9 mouse cellular contexts compared by ENCODE assay signal in genomic region chr4:126734700-126735381, GRCm38 (mm10). TPM values are rescaled to one million over a fixed set of nuclear protein-coding genes. Genes with fewer than 3 reads are reported as not detected.
DNase-seq lines count a peak whose midpoint lies in the region; ATAC-seq lines count a peak whose summit lies in the region.
"Had no signal": no experiment of that assay in that cellular context is flagged by ENCODE, and none has a peak within 500 bp of the region (broad histone marks: within the 10 kb centered on the region; RNA-seq: fewer than 3 reads in every experiment).

No protein-coding gene starts in this region.

- H3K9me3 ChIP-seq in heart, embryonic 13.5 days: no peaks in the 10 kb centered on the region
- H3K9me3 ChIP-seq in hindbrain, embryonic 13.5 days: no peaks in the 10 kb centered on the region
- no peaks in the 10 kb centered on the region for H3K9me3 ChIP-seq in midbrain, embryonic 10.5 days (replicated peaks)

- WGBS in heart, embryonic 13.5 days: 2% methylated on average over 51 of the region's 51 CpGs
- WGBS in hindbrain, embryonic 13.5 days: 2% methylated on average over 51 of the region's 51 CpGs
- 3% methylated on average over 51 of the region's 51 CpGs for WGBS in midbrain, embryonic 10.5 days

- no peak overlapping the region for H3K27ac ChIP-seq in heart, embryonic 13.5 days (replicated peaks)
- no peak overlapping the region for H3K27ac ChIP-seq in hindbrain, embryonic 13.5 days
- H3K27ac ChIP-seq in midbrain, embryonic 10.5 days (replicated peaks): peak overlapping the region; percentile 52

- DNase-seq in heart, postnatal 10 days: no peak
- peak; percentile 61 for DNase-seq in ZHBTc4 (ENCODE audit: low read depth, low spot score)
- peak; percentile 47 for DNase-seq in midbrain, embryonic 10.5 days (ENCODE audit: low spot score)
- DNase-seq in layer of hippocampus, adult 11-12 months (ENCODE audit: low spot score): no peak
- DNase-seq in layer of hippocampus, adult 18-20 months (ENCODE audit: low spot score in 2 of 2): no peak
- DNase-seq in layer of hippocampus, adult 9-11 months: no peak
- DNase-seq: gastrocnemius, postnatal 36 days had no signal

- H3K4me1 ChIP-seq in heart, embryonic 13.5 days: peaks cover 31% of the 10 kb centered on the region
- peaks cover 31% of the 10 kb centered on the region for H3K4me1 ChIP-seq in hindbrain, embryonic 13.5 days (replicated peaks)
- peaks cover 33% of the 10 kb centered on the region for H3K4me1 ChIP-seq in midbrain, embryonic 10.5 days

- peak overlapping the region; percentile 65 for H3K9ac ChIP-seq in heart, embryonic 13.5 days
- H3K9ac ChIP-seq in hindbrain, embryonic 13.5 days: 0 out of 2 replicates have a peak overlapping the region, but pooled peaks have one; percentile 49

- no peaks in the 10 kb centered on the region for H3K36me3 ChIP-seq in heart, embryonic 13.5 days
- H3K36me3 ChIP-seq in hindbrain, embryonic 13.5 days: no peaks in the 10 kb centered on the region
- no peaks in the 10 kb centered on the region for H3K36me3 ChIP-seq in midbrain, embryonic 10.5 days

- intact Hi-C loops in heart, postnatal 10 days (cut with DNase I): no loop called here

- H3K4me2 ChIP-seq in heart, embryonic 13.5 days: peak overlapping the region; percentile 66
- peak overlapping the region; percentile 47 for H3K4me2 ChIP-seq in hindbrain, embryonic 13.5 days

- H3K27me3 ChIP-seq in heart, embryonic 13.5 days (replicated peaks): peaks cover 100% of the 10 kb centered on the region
- peaks cover 100% of the 10 kb centered on the region for H3K27me3 ChIP-seq in hindbrain, embryonic 13.5 days
- peaks cover 100% of the 10 kb centered on the region for H3K27me3 ChIP-seq in midbrain, embryonic 10.5 days (ENCODE audit: low read depth, poor library complexity, severe bottlenecking)

- peak overlapping the region; percentile 51 for H3K4me3 ChIP-seq in heart, embryonic 13.5 days
- peak overlapping the region; percentile 31 for H3K4me3 ChIP-seq in hindbrain, embryonic 13.5 days
- peak overlapping the region; percentile 45 for H3K4me3 ChIP-seq in midbrain, embryonic 10.5 days

- ATAC-seq in heart, embryonic 13.5 days (ENCODE audit: extremely low read depth, insufficient number of reproducible peaks, low FRiP score, low TSS enrichment): no peak
- no peak for ATAC-seq in hindbrain, embryonic 13.5 days (ENCODE audit: low FRiP score)

RNA-seq across cellular contexts. Expression of gene Tfap2e, which starts 1.2 kb away (rescaled TPM):
- not detected in 2 replicates for polyA plus RNA-seq in heart, embryonic 13.5 days (2015; fragmentation: Nextera tagmentation; extraction: Ambion mirVana)
- not detected for total RNA-seq in heart, postnatal 10 days (2021)
- polyA plus RNA-seq in hindbrain, embryonic 13.5 days (2015; fragmentation: Nextera tagmentation; extraction: Ambion mirVana): 0.38 and 0.54 TPM in 2 replicates
- polyA plus RNA-seq in midbrain, embryonic 10.5 days (2016; fragmentation: Nextera tagmentation; extraction: Ambion mirVana): 0.25 and 0.65 TPM in 2 replicates
- not detected for total RNA-seq in layer of hippocampus, adult 18-20 months (2021)
- total RNA-seq: gastrocnemius, postnatal 36 days had no signal

RNA-seq across cellular contexts. Expression of gene Ncdn, which starts 18.4 kb away (rescaled TPM):
- 23.0 and 23.4 TPM in 2 replicates for polyA plus RNA-seq in heart, embryonic 13.5 days (2015; fragmentation: Nextera tagmentation; extraction: Ambion mirVana)
- 10 to 100 TPM; 15.3 to 17.2 TPM for total RNA-seq in heart, postnatal 10 days (2021)
- 83.8 and 90.2 TPM in 2 replicates for polyA plus RNA-seq in hindbrain, embryonic 13.5 days (2015; fragmentation: Nextera tagmentation; extraction: Ambion mirVana)
- 33.5 and 38.1 TPM in 2 replicates for polyA plus RNA-seq in midbrain, embryonic 10.5 days (2016; fragmentation: Nextera tagmentation; extraction: Ambion mirVana)
- total RNA-seq in layer of hippocampus, adult 18-20 months (2021): 1,000 to 10,000 TPM; 2,035 to 2,092 TPM

RNA-seq across cellular contexts. Expression of gene AU040320, which starts 18.5 kb away (rescaled TPM):
- 20.7 and 23.0 TPM in 2 replicates for polyA plus RNA-seq in heart, embryonic 13.5 days (2015; fragmentation: Nextera tagmentation; extraction: Ambion mirVana)
- total RNA-seq in heart, postnatal 10 days (2021): 10 to 100 TPM; 26.2 to 31.6 TPM
- 40.0 and 40.3 TPM in 2 replicates for polyA plus RNA-seq in hindbrain, embryonic 13.5 days (2015; fragmentation: Nextera tagmentation; extraction: Ambion mirVana)
- polyA plus RNA-seq in midbrain, embryonic 10.5 days (2016; fragmentation: Nextera tagmentation; extraction: Ambion mirVana): 24.4 and 27.8 TPM in 2 replicates
- total RNA-seq in layer of hippocampus, adult 18-20 months (2021): 10 to 100 TPM; 60.9 to 61.3 TPM

RNA-seq across cellular contexts. Expression of gene Psmb2, which starts 57.4 kb away (rescaled TPM):
- 372 and 437 TPM in 2 replicates for polyA plus RNA-seq in heart, embryonic 13.5 days (2015; fragmentation: Nextera tagmentation; extraction: Ambion mirVana)
- 100 to 1,000 TPM; 148 to 157 TPM for total RNA-seq in heart, postnatal 10 days (2021)
- 445 and 454 TPM in 2 replicates for polyA plus RNA-seq in hindbrain, embryonic 13.5 days (2015; fragmentation: Nextera tagmentation; extraction: Ambion mirVana)
- polyA plus RNA-seq in midbrain, embryonic 10.5 days (2016; fragmentation: Nextera tagmentation; extraction: Ambion mirVana): 591 and 610 TPM in 2 replicates
- 100 to 1,000 TPM; 100 to 115 TPM for total RNA-seq in layer of hippocampus, adult 18-20 months (2021)

Comparison
In these comparisons a context has a peak if more than half of its experiments do, and no peak if none do; other contexts are left out.
1. DNase-seq: peak in ZHBTc4 (single experiment) and midbrain, embryonic 10.5 days (single experiment); none in heart, postnatal 10 days (0 of 2), layer of hippocampus, adult 11-12 months (single experiment), layer of hippocampus, adult 18-20 months (0 of 2) and layer of hippocampus, adult 9-11 months (single experiment).
2. Peak in every context shown above with its lines, with median percentiles within 50 percentile points of each other: H3K4me3 ChIP-seq.